Mouse (Mus musculus): ENCODE measurements at regions not wholly inside any gene's neighbourhood (a gene's known extent, or its start where the extent isn't known, plus 50 kb on each side); places are given as distances from the start of the nearest gene placed in this dataset.
"Not testable (repeated sequence)": the region's sequence is repeated elsewhere in the genome, so short reads cannot be mapped to it uniquely, and the experiment has no call there.

DNA sequence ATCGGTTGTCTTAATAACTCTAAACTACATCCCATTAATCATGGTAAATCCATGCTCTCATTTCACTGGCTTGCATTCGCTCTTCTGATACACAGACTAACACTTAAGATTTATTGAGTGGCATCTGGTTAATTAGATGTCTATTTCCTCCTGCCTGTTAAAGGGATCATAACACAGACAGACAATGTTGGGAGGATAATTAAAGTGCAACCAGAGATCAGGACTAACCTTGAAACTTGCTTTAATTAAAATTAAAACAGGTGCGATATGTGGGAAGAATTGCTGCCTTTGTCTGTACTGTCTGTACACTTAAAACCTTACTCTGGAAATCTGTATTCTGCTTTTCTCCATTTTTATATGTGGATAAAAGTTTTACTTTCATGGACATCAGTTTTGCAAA is 277.2 kb downstream of the Tpbg start:
- Histone ChIP-seq H3K4me3 (replicated peaks; ENCODE audit: insufficient read depth, low read depth, low read length) (no peak overlapping the region), H3K27ac (ENCODE audit: insufficient read depth, low read length) (no peak overlapping the region), H3K4me1 (ENCODE audit: control insufficient read depth, insufficient read depth, low read length) (no peaks in the 10 kb centered on the region), H3K27me3 (ENCODE audit: control insufficient read depth, insufficient read depth, low read length) (no peaks in the 10 kb centered on the region)
- WGBS, result 93% methylated on average over 3 of the region's 3 CpGs
- TF ChIP-seq POLR2A (IDR thresholded peaks at IDR 0.05; ENCODE audit: borderline replicate concordance, insufficient read depth, low read length) (no peak), CTCF (IDR thresholded peaks at IDR 0.05; ENCODE audit: borderline replicate concordance, insufficient read depth, low read depth, low read length) (no peak)
- no peak for DNase-seq

DNA sequence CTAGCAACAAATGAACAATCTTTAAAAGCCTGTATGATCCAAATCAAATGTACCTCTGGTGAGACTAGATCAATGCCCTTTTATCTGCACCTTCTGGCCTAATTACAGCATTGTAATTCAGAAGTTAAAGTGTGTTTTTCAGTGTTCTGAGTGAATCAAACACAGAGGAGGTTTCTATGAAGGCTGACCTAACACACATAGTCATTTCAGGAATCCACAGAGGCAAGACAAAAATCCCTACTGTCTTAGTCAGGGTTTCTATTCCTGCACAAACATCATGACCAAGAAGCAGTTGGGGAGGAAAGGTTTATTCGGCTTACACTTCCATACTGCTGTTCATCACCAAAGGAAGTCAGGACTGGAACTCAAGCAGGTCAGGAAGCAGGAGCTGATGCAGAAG is 293.4 kb downstream of the Tpbg start:
- not testable (repeated sequence) for H3K27me3 ChIP-seq (ENCODE audit: control insufficient read depth, insufficient read depth, low read length); H3K4me3 ChIP-seq (replicated peaks; ENCODE audit: insufficient read depth, low read depth, low read length); H3K27ac ChIP-seq (ENCODE audit: insufficient read depth, low read length); DNase-seq; H3K4me1 ChIP-seq (ENCODE audit: control insufficient read depth, insufficient read depth, low read length)
- 79% methylated on average over 1 of the region's 1 CpGs for WGBS

DNA sequence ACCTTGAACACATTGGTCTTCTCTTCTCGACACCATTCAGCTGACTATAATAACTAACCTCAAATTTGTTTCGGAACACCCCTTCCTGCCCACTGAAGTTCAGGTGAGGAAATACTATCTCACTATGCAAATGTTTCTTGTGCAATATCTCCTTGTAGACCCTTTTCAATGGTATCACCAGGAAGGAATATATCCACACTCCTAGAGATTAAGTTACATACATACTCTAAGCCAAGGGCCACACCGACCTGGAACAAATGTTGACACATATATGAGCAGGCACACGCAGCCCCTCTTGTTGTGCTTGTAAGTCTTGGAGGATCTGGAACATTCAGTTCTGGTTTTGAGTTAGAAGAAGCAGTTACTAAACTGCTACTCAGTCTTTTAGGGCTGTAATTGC is 303.7 kb downstream of the Tpbg start:
- TF ChIP-seq CTCF (IDR thresholded peaks at IDR 0.05; ENCODE audit: borderline replicate concordance, insufficient read depth, low read depth, low read length), result no peak
- TF ChIP-seq POLR2A (IDR thresholded peaks at IDR 0.05; ENCODE audit: borderline replicate concordance, insufficient read depth, low read length), result no peak
- H3K27me3 ChIP-seq (ENCODE audit: control insufficient read depth, insufficient read depth, low read length), result no peaks in the 10 kb centered on the region
- no peaks in the 10 kb centered on the region for H3K4me1 ChIP-seq (ENCODE audit: control insufficient read depth, insufficient read depth, low read length)
- H3K4me3 ChIP-seq (replicated peaks; ENCODE audit: insufficient read depth, low read depth, low read length), result no peak overlapping the region
- DNase-seq, result no peak
- 96% methylated on average over 4 of the region's 4 CpGs for WGBS
- H3K27ac ChIP-seq (ENCODE audit: insufficient read depth, low read length), result no peak overlapping the region

DNA sequence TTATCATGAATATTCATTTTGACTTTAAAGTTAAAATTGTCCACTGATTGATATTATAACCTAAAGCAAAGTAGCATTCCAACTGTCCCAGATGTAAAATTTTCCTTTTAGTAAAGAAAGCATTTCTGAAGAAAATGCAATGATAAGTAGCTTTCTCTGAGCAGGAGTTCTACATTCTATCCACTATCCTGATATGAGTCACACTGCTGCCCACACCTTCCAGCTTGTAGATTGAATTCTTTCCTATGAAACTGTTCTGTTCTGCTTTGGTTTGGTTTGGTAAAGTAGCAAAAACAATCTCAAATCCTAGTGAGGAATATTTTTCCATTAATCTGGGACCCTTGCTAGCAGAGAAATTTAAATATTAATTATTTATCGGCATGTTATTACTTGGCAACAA is 304.4 kb downstream of the Ube2cbp start:
- H3K4me1 ChIP-seq (ENCODE audit: control insufficient read depth, insufficient read depth, low read length), result no peaks in the 10 kb centered on the region
- H3K27me3 ChIP-seq (ENCODE audit: control insufficient read depth, insufficient read depth, low read length), result no peaks in the 10 kb centered on the region
- TF ChIP-seq POLR2A (IDR thresholded peaks at IDR 0.05; ENCODE audit: borderline replicate concordance, insufficient read depth, low read length) (no peak), CTCF (IDR thresholded peaks at IDR 0.05; ENCODE audit: borderline replicate concordance, insufficient read depth, low read depth, low read length) (no peak)
- DNase-seq, result no peak
- 98% methylated on average over 1 of the region's 1 CpGs for WGBS
- H3K4me3 ChIP-seq (replicated peaks; ENCODE audit: insufficient read depth, low read depth, low read length), result no peak overlapping the region
- no peak overlapping the region for H3K27ac ChIP-seq (ENCODE audit: insufficient read depth, low read length)

DNA sequence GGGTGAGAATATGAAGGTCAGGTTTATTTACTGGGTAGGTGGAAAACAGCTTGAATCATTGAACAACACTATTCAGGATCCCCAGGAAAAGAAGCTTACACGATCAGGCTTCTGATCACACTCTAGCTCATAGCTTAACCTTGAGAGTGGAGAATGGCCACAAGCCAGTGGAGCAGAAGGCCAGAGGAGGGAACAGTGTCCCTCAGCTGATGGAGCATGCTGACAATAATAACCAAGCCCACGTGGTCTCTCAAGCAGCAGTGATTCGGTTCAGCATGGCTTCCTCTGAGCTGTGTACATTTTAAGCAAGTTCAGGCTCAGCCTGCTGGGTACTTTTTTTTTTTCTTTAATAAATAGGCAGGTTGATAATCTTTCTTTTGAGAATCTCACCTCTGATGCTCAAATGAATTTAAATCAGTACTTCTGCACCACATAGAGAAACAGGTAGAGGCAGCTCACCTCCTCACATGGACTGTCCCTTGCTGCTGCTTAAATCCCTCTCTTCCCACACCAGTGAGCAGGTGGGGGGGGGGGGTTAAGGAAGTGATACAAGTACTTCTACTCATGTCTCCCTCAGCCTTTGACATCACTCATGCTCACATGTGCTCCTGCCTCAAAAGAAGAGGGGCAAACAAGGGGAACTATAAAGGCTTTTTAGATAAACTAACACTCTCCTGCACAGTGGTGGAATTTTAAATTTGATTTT is 298.2 kb downstream of the Ube2cbp start:
- 9% methylated on average over 3 of the region's 3 CpGs for WGBS
- TF ChIP-seq CTCF (IDR thresholded peaks at IDR 0.05; ENCODE audit: borderline replicate concordance, insufficient read depth, low read depth, low read length), result no peak
- no peak for TF ChIP-seq POLR2A (IDR thresholded peaks at IDR 0.05; ENCODE audit: borderline replicate concordance, insufficient read depth, low read length)
- peak; percentile 66 to 81 for DNase-seq
- H3K4me1 ChIP-seq (ENCODE audit: control insufficient read depth, insufficient read depth, low read length), result no peaks in the 10 kb centered on the region; the same call in 1 of the 2 replicates
- H3K4me3 ChIP-seq (replicated peaks; ENCODE audit: insufficient read depth, low read depth, low read length), result no peak overlapping the region
- H3K27me3 ChIP-seq (ENCODE audit: control insufficient read depth, insufficient read depth, low read length), result no peaks in the 10 kb centered on the region
- H3K27ac ChIP-seq (ENCODE audit: insufficient read depth, low read length), result 0 out of 2 replicates have a peak overlapping the region, but pooled peaks have one; percentile 28

DNA sequence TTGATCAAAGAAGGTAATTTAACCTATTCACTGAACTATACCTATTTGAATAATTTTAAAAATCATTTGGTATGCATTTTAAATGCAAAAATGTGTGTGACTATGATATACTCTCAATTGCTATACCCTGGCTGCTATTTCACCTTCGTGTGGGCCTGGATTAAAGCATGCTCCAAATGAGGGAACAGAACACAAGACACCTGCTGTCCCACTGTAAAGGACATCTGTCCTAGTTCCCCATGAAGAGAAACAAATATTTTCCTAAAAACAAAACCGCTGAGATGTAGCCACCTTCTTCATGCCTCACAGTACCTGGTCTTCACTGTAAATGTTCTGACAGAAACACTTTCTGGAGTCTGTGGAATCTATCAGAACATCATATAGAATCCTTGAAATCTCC is 294.0 kb downstream of the Ube2cbp start:
- DNase-seq, result peak in 1 of 2 experiments; percentile 35
- no peak overlapping the region for H3K4me3 ChIP-seq (replicated peaks; ENCODE audit: insufficient read depth, low read depth, low read length)
- no peak overlapping the region for H3K27ac ChIP-seq (ENCODE audit: insufficient read depth, low read length)
- TF ChIP-seq CTCF (IDR thresholded peaks at IDR 0.05; ENCODE audit: borderline replicate concordance, insufficient read depth, low read depth, low read length) (no peak), POLR2A (IDR thresholded peaks at IDR 0.05; ENCODE audit: borderline replicate concordance, insufficient read depth, low read length) (no peak)
- no peaks in the 10 kb centered on the region; the same call in 1 of the 2 replicates for H3K4me1 ChIP-seq (ENCODE audit: control insufficient read depth, insufficient read depth, low read length)
- H3K27me3 ChIP-seq (ENCODE audit: control insufficient read depth, insufficient read depth, low read length), result no peaks in the 10 kb centered on the region
- 19% methylated on average over 2 of the region's 2 CpGs for WGBS

- Histone ChIP-seq H3K4me3 (replicated peaks; ENCODE audit: insufficient read depth, low read depth, low read length) (no peak overlapping the region), H3K4me1 (ENCODE audit: control insufficient read depth, insufficient read depth, low read length) (no peaks in the 10 kb centered on the region), H3K27ac (ENCODE audit: insufficient read depth, low read length) (no peak overlapping the region), H3K27me3 (ENCODE audit: control insufficient read depth, insufficient read depth, low read length) (no peaks in the 10 kb centered on the region)
- WGBS, result 36% methylated on average over 11 of the region's 11 CpGs
- DNase-seq, result peak in 1 of 2 experiments; percentile 6
- TF ChIP-seq CTCF (IDR thresholded peaks at IDR 0.05; ENCODE audit: borderline replicate concordance, insufficient read depth, low read depth, low read length) (no peak), POLR2A (IDR thresholded peaks at IDR 0.05; ENCODE audit: borderline replicate concordance, insufficient read depth, low read length) (no peak)
These were observed 277.7 kb downstream of the Ube2cbp start for GRCm38 (mm10) chr9:86186751-86187747.

All from cerebellum, adult 2 months (tissue).